Mouse (Mus musculus) erythroblast, embryonic 14.5 days (primary cell): ENCODE data around the gene Pmm2.

ENCODE experiments used
- GATA1 ChIP-seq: IDR thresholded peaks from 2 replicates; pipeline ENCODE4 v1.6.1; 2012; ENCODE audit warnings: low read length, inconsistent platforms, mixed read lengths
- TAL1 ChIP-seq: IDR thresholded peaks from 3 replicates; pipeline ENCODE4 v1.6.1; 2012; ENCODE audit warnings: low read length, inconsistent platforms, mixed read lengths

DNA sequence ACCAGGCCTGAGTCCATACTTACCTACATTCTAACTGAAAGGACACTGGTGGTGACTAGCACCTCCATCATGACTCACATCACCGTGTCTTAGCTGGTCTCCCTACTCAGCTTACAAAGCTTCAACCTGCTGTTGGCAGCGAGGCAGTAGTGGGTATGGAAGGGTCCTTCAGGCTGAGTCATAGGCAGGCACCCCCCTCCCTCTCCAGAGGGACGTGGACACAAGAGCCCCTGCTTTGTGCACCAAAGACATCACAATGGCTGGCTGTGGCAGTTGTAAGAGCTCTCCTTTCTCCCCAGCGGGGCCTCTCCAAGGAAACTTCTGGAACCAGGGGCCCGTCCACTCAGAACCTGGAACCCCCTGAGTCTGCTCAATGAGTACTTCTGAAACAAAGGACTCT is 43.0 kb downstream of the Pmm2 start, which contains the start of gene Gm5767:
- TF ChIP-seq GATA1: no peak
- TF ChIP-seq TAL1: no peak
